Mouse (Mus musculus): Measurements from ENCODE around the gene Pigt.
A peak's percentile ranks its signal among the peaks of the same experiment; 100 is the strongest.

The Pigt gene

DNA sequence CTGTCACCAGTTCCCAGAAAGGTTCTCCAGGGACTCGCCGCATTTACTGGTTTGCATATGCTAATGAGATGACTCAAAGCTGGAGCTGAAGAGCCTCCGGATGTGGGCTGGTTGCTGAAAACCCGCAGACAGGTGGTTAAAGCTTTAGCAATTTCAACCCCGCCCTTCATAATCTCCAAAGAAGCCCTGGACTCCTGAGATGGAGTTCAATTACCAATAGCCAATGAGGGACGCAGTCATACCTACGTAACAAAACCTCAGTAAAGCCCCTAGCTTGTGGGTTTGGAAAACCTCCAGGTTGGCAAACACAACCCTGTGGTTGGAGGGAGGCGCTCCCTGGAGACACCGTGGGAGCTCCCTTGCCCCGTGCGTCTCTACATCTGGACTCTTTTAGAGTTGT lies 24.5 kb downstream of the Pigt start:
- DNase-seq = no peak

DNA sequence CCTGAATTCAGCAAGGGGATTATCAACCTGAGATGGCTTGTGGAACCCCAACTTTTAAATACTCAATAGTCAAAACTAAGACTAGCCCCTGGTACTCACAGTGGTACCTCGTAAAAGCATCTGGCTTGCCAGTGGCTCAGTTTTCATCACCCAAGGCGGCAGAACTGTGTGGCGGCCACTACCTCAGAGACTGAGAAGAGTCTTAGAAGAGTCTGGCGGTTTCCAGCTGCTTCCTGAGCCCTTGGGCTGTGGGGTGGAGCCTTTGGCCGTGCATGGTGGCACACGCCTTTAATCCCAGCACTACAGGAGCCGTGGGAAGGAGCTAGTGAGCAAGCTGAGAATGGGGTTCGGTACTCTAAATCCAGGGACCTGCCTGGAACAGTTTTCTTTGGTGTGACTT lies 25.0 kb downstream of the Pigt start:
- no peak for DNase-seq

DNA sequence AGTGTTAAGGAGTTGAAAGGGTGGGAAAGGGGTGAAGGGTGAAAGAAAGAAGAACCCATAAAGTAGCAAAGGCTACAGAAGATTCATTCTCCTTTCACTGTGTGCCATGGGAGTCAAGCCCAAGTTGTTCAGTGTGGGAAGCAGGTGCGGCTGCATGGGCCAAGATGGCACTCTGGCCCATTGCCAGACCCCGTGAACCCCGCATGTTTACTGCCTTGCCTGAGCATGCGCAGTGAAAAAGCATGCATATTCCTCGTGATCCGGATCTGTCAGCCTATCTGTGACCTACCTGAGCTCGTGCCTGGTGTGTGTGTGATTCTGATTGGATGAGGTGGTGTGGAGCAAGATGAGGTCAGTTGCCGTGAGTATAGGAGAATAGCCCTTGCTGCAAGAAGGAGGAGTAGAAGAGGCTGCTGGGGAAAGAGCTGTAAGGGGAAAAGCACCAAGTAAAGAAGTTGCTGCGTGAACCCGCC lies 26.0 kb downstream of the Pigt start:
- DNase-seq = no peak

DNA sequence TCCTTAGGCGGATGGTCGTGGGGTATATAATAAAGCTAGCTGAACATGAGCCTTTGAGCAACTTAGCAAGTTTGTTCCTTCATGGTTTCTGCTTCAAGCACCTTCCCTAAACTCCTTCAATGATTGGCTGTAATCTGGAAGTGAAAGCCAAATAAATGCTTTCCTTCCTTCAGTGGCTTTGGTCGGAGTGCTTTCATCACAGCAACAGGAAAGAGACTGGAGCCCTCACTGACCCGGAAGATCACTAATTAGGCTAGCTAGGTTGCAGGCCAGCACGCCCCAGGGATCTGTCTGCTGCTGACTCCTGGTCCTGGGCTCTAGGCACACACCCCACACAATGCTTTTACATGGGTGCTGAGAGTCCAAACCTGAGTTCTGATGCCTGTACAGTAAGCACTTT lies 31.2 kb downstream of the Pigt start:
- DNase-seq = no peak

DNA sequence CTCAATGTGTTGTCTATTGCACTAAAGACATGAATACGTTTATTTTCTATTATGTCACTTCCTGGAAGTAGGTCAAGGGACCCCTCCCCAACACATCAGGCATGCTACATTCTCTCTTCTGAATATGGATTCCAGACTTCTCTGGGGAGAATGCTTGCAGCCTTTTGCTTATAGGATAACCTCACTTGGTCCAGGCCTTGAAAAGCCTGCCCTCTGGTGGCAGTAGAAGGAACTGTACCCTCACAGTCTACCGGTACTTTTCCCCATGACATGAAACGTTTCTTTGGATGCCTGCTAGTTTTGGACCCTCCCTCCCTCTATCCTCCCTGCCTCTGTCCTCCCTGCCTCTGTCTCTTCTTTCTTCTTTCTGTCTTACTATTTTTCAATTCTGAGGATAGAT lies 33.8 kb downstream of the Pigt start:
- peak; percentile 79 for DNase-seq

DNA sequence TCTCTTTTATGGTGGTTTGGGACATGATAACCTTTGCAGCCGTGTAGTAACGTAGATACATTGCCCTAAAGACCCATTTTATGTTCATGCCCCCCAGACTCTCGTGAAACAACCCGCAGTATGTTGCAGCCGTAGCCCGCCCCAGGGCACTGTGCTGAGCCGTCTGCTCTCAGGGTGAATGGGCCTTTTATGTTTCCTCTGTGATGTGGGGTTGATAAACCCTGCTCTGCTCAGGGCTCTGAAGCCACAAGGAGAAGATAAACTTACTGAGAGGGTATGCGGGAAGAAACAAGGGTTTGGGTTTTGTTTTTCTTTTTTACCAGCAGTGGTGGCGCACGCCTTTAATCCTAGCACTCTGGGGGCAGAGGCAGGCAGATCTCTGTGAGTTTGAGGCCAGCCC lies 37.0 kb downstream of the Pigt start:
- DNase-seq = no peak

DNA sequence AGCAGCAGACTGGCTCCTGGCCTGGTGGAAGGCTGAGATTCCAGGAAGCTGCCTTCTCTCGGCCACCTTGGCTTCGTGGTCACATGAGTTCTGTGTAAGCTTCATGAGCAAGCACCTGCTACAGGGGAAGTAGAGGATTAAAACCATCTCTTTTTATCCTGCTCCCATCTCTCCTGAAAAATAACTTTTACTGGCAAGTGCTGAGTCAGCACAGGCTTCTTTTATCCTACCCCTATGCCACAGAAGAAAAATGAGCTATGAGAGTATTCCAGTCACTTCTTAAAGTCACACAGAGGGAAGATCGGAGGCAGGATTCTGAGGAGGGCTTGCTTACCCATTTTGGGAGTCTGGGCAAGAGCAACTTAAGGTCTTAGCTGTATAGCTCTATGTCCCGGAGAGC lies 39.7 kb downstream of the Pigt start:
- no peak for DNase-seq

DNA sequence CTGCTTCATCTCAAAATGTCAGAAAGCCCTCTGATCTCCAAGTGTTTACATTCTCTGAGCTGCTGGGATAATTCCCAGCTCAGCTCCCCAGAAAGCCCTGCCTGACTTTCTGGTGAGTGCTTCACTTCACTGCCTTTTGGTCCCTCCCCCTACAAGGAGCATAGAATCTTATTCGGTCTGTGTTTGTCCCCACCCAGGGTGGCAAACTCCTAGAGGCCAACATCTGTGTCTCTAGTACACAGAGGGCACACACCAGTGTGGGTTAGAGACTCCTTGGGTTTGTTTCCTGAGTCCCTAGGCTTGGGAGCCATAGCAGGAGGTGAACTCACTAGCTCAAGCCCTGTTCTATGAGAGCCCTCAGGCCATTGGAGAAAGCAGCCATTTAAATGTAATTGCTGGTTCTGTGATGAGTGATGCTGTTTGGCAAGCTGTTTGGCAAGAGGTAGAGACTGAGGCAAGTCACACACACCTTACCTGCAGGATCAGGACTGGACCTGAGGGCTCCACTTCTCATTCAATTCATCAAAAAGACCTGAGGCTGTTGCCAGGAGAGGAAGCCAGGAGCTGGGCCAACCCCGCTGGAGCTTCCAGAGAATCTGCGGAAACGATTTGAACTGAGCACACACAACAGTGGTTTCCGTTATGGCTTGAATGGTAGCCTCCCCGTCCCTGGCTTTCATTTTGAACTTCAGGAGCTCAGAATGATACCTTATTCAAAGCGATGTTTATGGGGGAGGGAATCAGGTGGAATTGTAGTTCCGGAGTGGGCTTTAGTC lies 43.5 kb downstream of the Pigt start:
- peak; percentile 31 for DNase-seq

DNA sequence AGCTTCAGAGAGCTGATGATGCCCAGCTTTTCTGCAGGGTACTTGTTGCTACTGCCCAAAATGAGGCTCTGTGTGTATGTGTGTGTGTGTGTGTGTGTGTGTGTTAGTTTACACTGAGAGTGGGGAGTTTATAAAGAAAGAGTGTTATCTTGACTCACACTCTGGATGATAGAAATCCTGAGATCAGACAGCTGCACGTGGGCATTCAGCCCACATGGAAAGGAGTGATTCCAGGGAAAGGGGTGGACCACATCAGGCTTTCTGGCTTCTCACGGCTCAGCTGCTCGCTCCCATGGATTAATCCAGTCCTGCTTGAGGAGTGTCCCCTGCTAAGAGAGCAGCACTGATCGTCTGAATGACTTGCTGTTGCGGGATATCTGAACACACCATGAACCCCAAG lies 44.8 kb downstream of the Pigt start:
- DNase-seq = no peak

DNA sequence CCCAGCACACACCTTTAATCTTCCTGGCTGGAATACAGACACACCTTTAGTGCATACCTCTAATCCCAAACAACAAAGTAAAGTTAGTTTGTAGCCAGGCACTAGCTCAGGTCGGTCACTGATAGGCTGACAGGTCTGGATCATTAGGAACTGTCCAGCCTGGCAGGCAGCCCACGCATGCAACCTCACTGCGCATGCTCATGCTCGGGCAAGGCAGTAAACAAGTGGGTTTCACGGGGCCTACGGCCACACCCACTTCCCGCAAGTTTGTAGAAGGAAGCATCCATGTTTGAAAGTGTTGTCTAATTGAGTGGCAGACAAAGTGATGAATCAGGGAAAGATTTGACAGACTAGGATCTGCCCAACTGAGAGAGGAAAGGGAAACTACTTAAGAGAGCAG lies 45.3 kb downstream of the Pigt start:
- no peak for DNase-seq

DNA sequence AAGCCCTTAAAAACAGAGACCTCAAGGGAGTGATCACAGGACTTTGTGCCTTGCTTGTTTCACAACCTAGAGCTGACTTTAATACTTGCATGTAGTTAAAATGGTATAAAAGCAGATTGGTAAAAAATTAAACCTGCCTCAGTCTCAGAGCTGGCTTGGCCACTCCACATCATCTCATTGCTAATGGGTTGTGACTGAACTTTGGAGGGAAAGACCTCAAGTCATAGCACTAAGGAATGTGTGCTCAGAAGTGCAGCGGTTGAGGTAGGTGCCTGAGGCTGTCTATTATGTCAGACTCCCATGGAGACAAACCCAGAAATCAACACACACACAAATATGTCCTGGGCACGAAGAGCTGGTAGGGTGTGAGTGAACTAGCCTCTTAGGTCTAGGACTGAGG lies 46.4 kb downstream of the Pigt start:
- DNase-seq = peak; percentile 68

DNA sequence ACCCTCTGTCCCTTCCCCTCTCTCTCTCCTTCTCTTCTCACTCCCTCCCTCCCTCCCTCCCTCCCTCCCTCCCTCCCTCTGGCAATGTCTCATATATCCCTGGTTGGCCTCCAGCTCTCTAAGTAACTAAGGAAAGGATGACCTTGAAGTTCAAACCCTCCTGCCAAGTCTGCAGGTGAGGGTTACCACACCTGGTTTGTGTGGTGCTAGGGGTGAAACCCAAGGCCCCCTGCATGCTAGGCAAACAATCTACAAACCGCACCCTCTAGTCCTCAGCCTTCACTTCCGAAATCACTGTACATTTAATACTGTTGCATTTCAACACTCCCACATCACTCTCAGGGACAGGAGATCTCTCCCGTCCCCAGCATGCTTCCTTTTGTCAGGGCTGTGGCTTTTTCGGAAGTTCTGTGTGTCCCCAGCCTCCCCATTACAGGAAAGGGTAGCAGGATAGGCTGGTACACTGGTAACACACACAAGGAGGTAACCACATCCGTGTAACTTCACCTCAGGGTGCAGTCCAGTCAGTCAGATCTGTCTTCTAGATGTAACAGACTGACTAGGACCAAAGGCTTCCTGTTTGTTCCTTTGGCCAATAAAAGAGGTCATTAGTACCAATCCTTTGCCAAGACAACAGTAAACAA lies 47.3 kb downstream of the Pigt start:
- no peak for DNase-seq

DNA sequence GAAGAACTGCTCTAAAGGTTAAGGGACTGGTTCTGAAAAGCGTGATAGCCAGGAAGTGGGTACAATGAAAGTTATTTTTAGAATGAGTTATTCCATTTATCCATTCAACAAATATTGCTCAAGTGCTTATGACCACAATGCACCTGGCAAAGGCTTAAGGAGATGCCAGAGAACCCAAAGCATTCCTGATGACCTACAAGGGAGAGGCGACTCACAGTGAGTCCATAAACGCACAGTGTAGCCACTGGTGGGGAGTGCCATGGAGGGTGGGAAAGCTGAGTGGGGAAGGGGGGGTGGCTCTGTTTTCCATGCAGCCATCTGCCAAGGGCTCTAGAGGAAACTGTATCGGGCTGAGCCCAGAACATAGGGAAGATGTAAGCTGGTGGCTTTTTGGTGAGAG lies 52.0 kb downstream of the Pigt start:
- no peak for DNase-seq

DNA sequence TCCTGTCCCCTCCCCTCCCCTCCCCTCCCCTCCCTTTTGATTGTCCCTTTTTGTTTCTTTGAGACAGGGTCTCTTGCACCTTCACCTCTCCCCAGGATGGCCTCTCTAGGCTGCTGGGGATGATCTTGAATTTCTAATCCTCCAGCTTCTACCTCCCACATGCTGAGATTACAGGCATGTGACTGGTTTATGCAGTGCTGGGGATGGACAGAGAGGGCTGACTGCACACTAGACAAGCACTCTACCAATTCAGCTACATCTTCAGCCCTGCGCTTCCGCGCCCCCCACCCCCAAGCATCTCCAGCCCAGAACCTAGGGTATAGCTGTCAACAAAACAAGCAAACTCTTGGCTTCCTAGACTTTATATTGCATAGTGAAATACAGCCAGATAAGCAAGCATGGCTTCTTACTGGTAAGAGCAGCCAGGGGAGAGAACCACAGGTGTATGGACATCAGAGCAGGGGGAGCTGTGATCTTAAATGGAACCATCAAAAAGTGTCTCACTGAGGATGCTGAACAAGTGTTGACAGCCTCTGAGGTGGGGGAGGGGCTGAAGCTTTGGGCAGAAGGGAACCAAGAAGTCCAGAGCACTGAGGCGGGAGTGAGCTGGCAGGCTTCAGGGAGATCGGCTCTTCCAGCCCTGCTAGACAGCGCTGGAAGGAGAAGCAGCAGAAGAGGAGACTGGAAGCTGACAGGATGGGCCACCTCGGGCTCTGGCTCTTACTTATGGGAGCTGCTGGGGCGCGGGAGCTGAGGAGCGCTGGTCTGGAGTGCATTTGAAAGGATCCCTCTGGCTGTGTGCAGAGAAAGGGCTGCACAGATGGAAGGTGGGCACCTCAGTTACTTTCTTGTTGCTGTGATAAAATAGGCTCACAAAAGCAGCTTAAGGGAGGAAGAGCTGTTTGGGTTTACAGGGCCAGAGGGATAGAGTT lies 52.9 kb downstream of the Pigt start:
- no peak for DNase-seq

DNA sequence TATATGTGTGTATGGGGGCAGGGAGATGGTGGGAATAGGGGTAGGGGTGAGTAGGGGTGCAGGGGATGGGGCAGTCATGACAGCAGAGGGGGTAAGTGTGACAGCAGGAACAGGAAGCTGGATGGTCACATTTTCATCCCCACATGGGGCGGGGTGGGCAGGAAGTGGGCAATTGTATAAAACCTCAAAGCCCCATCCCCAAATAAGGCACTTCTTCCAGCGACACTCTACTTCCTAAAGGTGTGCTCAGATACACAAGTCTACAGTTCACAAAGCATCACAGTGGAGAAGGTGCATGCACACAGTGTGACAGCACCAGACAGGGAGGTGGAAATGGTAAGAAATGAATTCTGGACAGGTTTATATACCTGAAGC lies 53.6 kb downstream of the Pigt start:
- DNase-seq = no peak

DNA sequence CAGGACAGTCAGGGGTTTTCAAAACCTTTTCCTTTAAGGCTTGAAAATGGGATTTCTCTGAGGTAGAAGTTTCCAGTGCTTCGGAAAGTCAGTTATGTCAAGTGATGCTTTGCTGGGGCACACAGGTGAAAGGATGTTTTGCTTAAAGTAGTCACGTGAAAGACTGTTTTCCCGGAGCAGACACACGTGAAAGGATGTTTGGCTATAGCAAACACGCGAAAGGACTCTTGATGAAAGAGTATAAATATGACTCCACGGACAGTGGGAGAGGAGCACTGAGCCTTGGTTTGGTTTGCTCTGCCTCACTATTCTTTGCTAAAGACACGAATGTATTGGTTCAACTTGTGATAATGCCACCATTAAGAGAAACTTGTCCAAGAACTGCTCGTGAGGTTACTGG lies 54.2 kb downstream of the Pigt start:
- no peak for DNase-seq
